Comparison of ENCODE assay signal across 8 mouse cellular contexts in genomic region chr2:109989196-109989595, GRCm38 (mm10). TPM values are rescaled to one million over a fixed set of nuclear protein-coding genes. Genes with fewer than 3 reads are reported as not detected.
DNase-seq lines count a peak whose midpoint lies in the region; ATAC-seq and TF ChIP-seq lines count a peak whose summit lies in the region.

No protein-coding gene starts in this region.

- H3K27me3 ChIP-seq in forebrain, embryonic 12.5 days, result peaks cover 59% of the 10 kb centered on the region
- peaks cover 24% of the 10 kb centered on the region for H3K27me3 ChIP-seq in forebrain, embryonic 16.5 days (replicated peaks; ENCODE audit: control insufficient read depth, insufficient read depth, low read length)
- 0 out of 2 replicates have a peak, but pooled peaks cover 9% of the 10 kb centered on the region for H3K27me3 ChIP-seq in lung, embryonic 14.5 days (ENCODE audit: insufficient read depth, low read length)
- no peaks in the 10 kb centered on the region for H3K27me3 ChIP-seq in limb, embryonic 10.5 days (ENCODE audit: low read depth, poor library complexity, severe bottlenecking)

- no peak overlapping the region for H3K4me2 ChIP-seq in forebrain, embryonic 12.5 days
- no peak overlapping the region for H3K4me2 ChIP-seq in forebrain, embryonic 16.5 days (ENCODE audit: low read length)
- H3K4me2 ChIP-seq in lung, embryonic 14.5 days, result no peak overlapping the region

- no peaks in the 10 kb centered on the region for H3K9me3 ChIP-seq in forebrain, embryonic 12.5 days
- H3K9me3 ChIP-seq in forebrain, embryonic 16.5 days (ENCODE audit: control insufficient read depth, low read length), result no peaks in the 10 kb centered on the region
- H3K9me3 ChIP-seq in lung, embryonic 14.5 days (ENCODE audit: low read depth, low read length), result no peaks in the 10 kb centered on the region
- H3K9me3 ChIP-seq in limb, embryonic 10.5 days (replicated peaks), result no peaks in the 10 kb centered on the region

- H3K27ac ChIP-seq in forebrain, embryonic 12.5 days, result no peak overlapping the region
- H3K27ac ChIP-seq in forebrain, embryonic 16.5 days (ENCODE audit: low read length), result no peak overlapping the region
- H3K27ac ChIP-seq in lung, embryonic 14.5 days (ENCODE audit: low read depth), result no peak overlapping the region
- H3K27ac ChIP-seq in limb, embryonic 10.5 days, result peak overlapping the region; percentile 59; the same call in 1 of the 2 replicates

- peak; percentile 59; the same call in 1 of the 2 replicates for ATAC-seq in forebrain, embryonic 12.5 days (ENCODE audit: low FRiP score)
- no peak for ATAC-seq in forebrain, embryonic 16.5 days
- ATAC-seq in lung, embryonic 14.5 days (ENCODE audit: insufficient read depth), result peak; percentile 85; the same call in 1 of the 2 replicates

- TF ChIP-seq CTCF in lung, embryonic 14.5 days (IDR thresholded peaks at IDR 0.05; ENCODE audit: low read depth), result no peak
- no peak for TF ChIP-seq CTCF in lung, adult 2 months (IDR thresholded peaks at IDR 0.05; ENCODE audit: insufficient read depth, low read length)

- WGBS in forebrain, embryonic 12.5 days, result 0% methylated on average over 3 of the region's 3 CpGs
- WGBS in forebrain, embryonic 16.5 days, result 3% methylated on average over 3 of the region's 3 CpGs
- 2% methylated on average over 3 of the region's 3 CpGs for WGBS in lung, embryonic 14.5 days
- 34% methylated on average over 3 of the region's 3 CpGs for WGBS in lung, adult 2 months
- WGBS in limb, embryonic 10.5 days, result 3% methylated on average over 3 of the region's 3 CpGs

- H3K4me3 ChIP-seq in forebrain, embryonic 12.5 days (replicated peaks), result no peak overlapping the region
- H3K4me3 ChIP-seq in forebrain, embryonic 16.5 days (replicated peaks; ENCODE audit: low read length), result no peak overlapping the region
- no peak overlapping the region for H3K4me3 ChIP-seq in lung, embryonic 14.5 days (ENCODE audit: low read depth, low read length)
- no peak overlapping the region for H3K4me3 ChIP-seq in lung, adult 2 months (replicated peaks; ENCODE audit: extremely low read depth, low read depth, low read length)
- no peak overlapping the region for H3K4me3 ChIP-seq in limb, embryonic 10.5 days

- H3K36me3 ChIP-seq in forebrain, embryonic 12.5 days (replicated peaks), result no peaks in the 10 kb centered on the region
- H3K36me3 ChIP-seq in forebrain, embryonic 16.5 days (ENCODE audit: control insufficient read depth, insufficient read depth), result no peaks in the 10 kb centered on the region
- H3K36me3 ChIP-seq in lung, embryonic 14.5 days (ENCODE audit: insufficient read depth), result no peaks in the 10 kb centered on the region
- 0 out of 2 replicates have a peak, but pooled peaks cover 2% of the 10 kb centered on the region for H3K36me3 ChIP-seq in limb, embryonic 10.5 days

- peaks cover 32% of the 10 kb centered on the region for H3K4me1 ChIP-seq in forebrain, embryonic 12.5 days
- H3K4me1 ChIP-seq in forebrain, embryonic 16.5 days (replicated peaks; ENCODE audit: control insufficient read depth, insufficient read depth, low read length), result 0 out of 2 replicates have a peak, but pooled peaks cover 2% of the 10 kb centered on the region
- H3K4me1 ChIP-seq in lung, embryonic 14.5 days (ENCODE audit: insufficient read depth), result peaks cover 5% of the 10 kb centered on the region; the same call in 1 of the 2 replicates
- no peaks in the 10 kb centered on the region for H3K4me1 ChIP-seq in lung, adult 2 months (ENCODE audit: control insufficient read depth, insufficient read depth, low read length)
- peaks cover 84% of the 10 kb centered on the region for H3K4me1 ChIP-seq in limb, embryonic 10.5 days

- TF ChIP-seq POLR2A in lung, adult 2 months (IDR thresholded peaks at IDR 0.05; ENCODE audit: borderline replicate concordance, extremely low read depth, low read depth, low read length), result no peak

- no peak overlapping the region for H3K9ac ChIP-seq in forebrain, embryonic 12.5 days
- H3K9ac ChIP-seq in forebrain, embryonic 16.5 days (replicated peaks; ENCODE audit: low read depth, low read length), result no peak overlapping the region
- no peak overlapping the region for H3K9ac ChIP-seq in lung, embryonic 14.5 days

- peak; percentile 64 for DNase-seq in lung, embryonic 14.5 days
- no peak for DNase-seq in lung, adult 2 months
- DNase-seq in limb, embryonic 10.5 days (ENCODE audit: low spot score), result no peak
- peak; percentile 64 for DNase-seq in retina, postnatal 1 day
- no peak for DNase-seq in urinary bladder, adult 2 months (ENCODE audit: low spot score)
- no peak for DNase-seq in cerebellum, adult 8-10 months

RNA-seq across cellular contexts. Expression of gene Ccdc34, which starts 28.4 kb away (rescaled TPM):
- 66.8 and 68.5 TPM in 2 replicates for polyA plus RNA-seq in forebrain, embryonic 12.5 days (2016; fragmentation: Nextera tagmentation; extraction: Ambion mirVana)
- 31.2 and 33.5 TPM in 2 replicates for polyA plus RNA-seq in forebrain, embryonic 16.5 days (2015; fragmentation: Nextera tagmentation; extraction: Ambion mirVana)
- 36.9 and 39.5 TPM in 2 replicates for polyA plus RNA-seq in lung, embryonic 14.5 days (2014; fragmentation: Nextera tagmentation; extraction: Ambion mirVana)
- polyA plus RNA-seq in lung, adult 2 months (2012; rRNA removed), result 3.9 and 4.0 TPM in 2 replicates
- 49.3 and 57.2 TPM in 2 replicates for polyA plus RNA-seq in limb, embryonic 10.5 days (2016; fragmentation: Nextera tagmentation; extraction: Ambion mirVana)
- polyA plus RNA-seq in urinary bladder, adult 2 months (2012; rRNA removed), result 9.4 and 9.5 TPM in 2 replicates

Comparison
In these comparisons a context has a peak if more than half of its experiments do, and no peak if none do; other contexts are left out.
1. DNase-seq: peak in lung, embryonic 14.5 days (single experiment) and retina, postnatal 1 day (single experiment); none in lung, adult 2 months (single experiment), limb, embryonic 10.5 days (single experiment), urinary bladder, adult 2 months (single experiment) and cerebellum, adult 8-10 months (single experiment).